Mouse (Mus musculus) heart, embryonic 14.5 days (tissue): ENCODE data around the gene Ap4b1. TPM values are rescaled to one million over a fixed set of nuclear protein-coding genes. Genes with fewer than 3 reads are reported as not detected.
"Not testable (repeated sequence)": the region's sequence is repeated elsewhere in the genome, so short reads cannot be mapped to it uniquely, and the experiment has no call there.

ENCODE experiments used
- ATAC-seq: fragments of 200-750 bp; cut with Nextera tagmentation; 2 replicates; pipeline ENCODE4 v1.8.0; 2017; ENCODE audit warnings: low read depth, moderate TSS enrichment; ENCODE audit not compliant: insufficient number of reproducible peaks, insufficient read depth, low FRiP score
- H3K27ac ChIP-seq, 2 experiments: fragments of 200-500 bp in 1 of 2; fragments of 300-500 bp in 1 of 2; sonication (generic) in 1 of 2; replicated peaks in 1 of 2; 2 replicates each; pipeline ENCODE4 v1.5.1; 2012 to 2014; ENCODE audit warnings: low read depth in 2 of 2, low read length in 2 of 2, control low read depth in 1 of 2, mild to moderate bottlenecking in 1 of 2, mixed read lengths in 1 of 2; ENCODE audit not compliant: control insufficient read depth in 1 of 2, insufficient read depth in 1 of 2
- H3K27me3 ChIP-seq: fragments of 300-500 bp; sonication (generic); 2 replicates; pipeline ENCODE4 v1.6.1; 2014; ENCODE audit warnings: mild to moderate bottlenecking, low read length, control low read depth; ENCODE audit not compliant: control insufficient read depth, insufficient read depth
- H3K36me3 ChIP-seq: fragments of 300-500 bp; sonication (generic); 2 replicates; pipeline ENCODE4 v1.6.1; 2014; ENCODE audit warnings: mild to moderate bottlenecking, control low read depth, low read length, mixed read lengths; ENCODE audit not compliant: control insufficient read depth, insufficient read depth
- H3K4me1 ChIP-seq, 2 experiments: fragments of 200-500 bp in 1 of 2; fragments of 300-500 bp in 1 of 2; sonication (generic) in 1 of 2; 2 replicates each; pipeline ENCODE4 v1.6.1; 2012 to 2014; ENCODE audit warnings: low read length in 2 of 2, control low read depth in 1 of 2, mixed read lengths in 1 of 2; ENCODE audit not compliant: control insufficient read depth in 2 of 2, insufficient read depth in 2 of 2
- H3K4me2 ChIP-seq: fragments of 300-500 bp; sonication (generic); 2 replicates; pipeline ENCODE4 v1.6.1; 2014; ENCODE audit warnings: mild to moderate bottlenecking, low read length
- H3K4me3 ChIP-seq, 2 experiments: fragments of 200-500 bp in 1 of 2; fragments of 300-500 bp in 1 of 2; sonication (generic) in 1 of 2; 2 replicates each; pipeline ENCODE4 v1.5.1; 2012 to 2014; ENCODE audit warnings: low read length in 2 of 2, mild to moderate bottlenecking in 2 of 2, control low read depth in 1 of 2, low read depth in 1 of 2, moderate library complexity in 1 of 2; ENCODE audit not compliant: control insufficient read depth in 1 of 2, insufficient read depth in 1 of 2
- H3K9ac ChIP-seq: fragments of 300-500 bp; sonication (generic); 2 replicates; pipeline ENCODE4 v1.6.1; 2014; ENCODE audit warnings: mild to moderate bottlenecking, low read length
- H3K9me3 ChIP-seq: fragments of 300-500 bp; sonication (generic); 2 replicates; pipeline ENCODE4 v1.6.1; 2016; ENCODE audit warnings: low read length, control low read depth; ENCODE audit not compliant: control insufficient read depth
- WGBS: fragments of 180-500 bp; shearing (Covaris S2); extraction: QIAGEN DNeasy Blood & Tissue Kit; methylation state at CpG from one replicate; pipeline ENCODE4 v1.1.7; 2014; 5-methylcytosine and 5-hydroxymethylcytosine counted together
- polyA plus RNA-seq: library from polyadenylated mRNA; unstranded; fragments of >200 nt; fragmentation: Nextera tagmentation; extraction: Ambion mirVana; gene quantifications from 2 replicates; pipeline ENCODE4 v1.2.1, GENCODE M21; 2014

Gene Ap4b1
- polyA plus RNA-seq, 1 experiment from 2014 or later = 18.9 TPM

- not testable (repeated sequence) for ATAC-seq, H3K9me3 ChIP-seq, H3K4me2 ChIP-seq, H3K4me1 ChIP-seq, H3K27me3 ChIP-seq, H3K4me3 ChIP-seq, H3K36me3 ChIP-seq, H3K9ac ChIP-seq, H3K27ac ChIP-seq
- 84% methylated on average over 3 of the region's 3 CpGs for WGBS
Measured at GRCm38 (mm10) chr3:103840195-103840594, 30.9 kb downstream of the Ap4b1 start.

DNA sequence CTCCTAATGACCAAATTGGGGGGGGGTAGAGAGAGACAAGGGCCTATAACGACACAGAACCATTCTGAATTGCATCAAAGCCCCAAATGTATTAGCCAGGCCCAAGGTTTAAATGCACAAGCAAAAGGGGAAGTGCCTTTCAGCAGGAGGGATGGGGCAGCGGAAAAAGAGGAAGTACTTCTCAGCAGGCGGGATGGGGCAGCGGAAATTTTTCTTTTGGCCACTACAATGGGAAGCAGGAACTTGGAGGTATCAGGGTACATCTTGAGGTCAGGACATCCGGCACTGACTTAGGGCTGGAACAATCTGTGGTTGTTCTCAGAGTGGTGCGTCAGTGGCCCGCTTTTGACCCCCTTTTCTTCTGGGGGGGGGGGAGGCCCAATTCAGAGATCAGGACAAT is 31.6 kb downstream of the Ap4b1 start:
- 91% methylated on average over 7 of the region's 7 CpGs for WGBS
- not testable (repeated sequence) for H3K9ac ChIP-seq, ATAC-seq, H3K4me3 ChIP-seq, H3K9me3 ChIP-seq, H3K36me3 ChIP-seq, H3K27ac ChIP-seq, H3K4me1 ChIP-seq, H3K27me3 ChIP-seq, H3K4me2 ChIP-seq

DNA sequence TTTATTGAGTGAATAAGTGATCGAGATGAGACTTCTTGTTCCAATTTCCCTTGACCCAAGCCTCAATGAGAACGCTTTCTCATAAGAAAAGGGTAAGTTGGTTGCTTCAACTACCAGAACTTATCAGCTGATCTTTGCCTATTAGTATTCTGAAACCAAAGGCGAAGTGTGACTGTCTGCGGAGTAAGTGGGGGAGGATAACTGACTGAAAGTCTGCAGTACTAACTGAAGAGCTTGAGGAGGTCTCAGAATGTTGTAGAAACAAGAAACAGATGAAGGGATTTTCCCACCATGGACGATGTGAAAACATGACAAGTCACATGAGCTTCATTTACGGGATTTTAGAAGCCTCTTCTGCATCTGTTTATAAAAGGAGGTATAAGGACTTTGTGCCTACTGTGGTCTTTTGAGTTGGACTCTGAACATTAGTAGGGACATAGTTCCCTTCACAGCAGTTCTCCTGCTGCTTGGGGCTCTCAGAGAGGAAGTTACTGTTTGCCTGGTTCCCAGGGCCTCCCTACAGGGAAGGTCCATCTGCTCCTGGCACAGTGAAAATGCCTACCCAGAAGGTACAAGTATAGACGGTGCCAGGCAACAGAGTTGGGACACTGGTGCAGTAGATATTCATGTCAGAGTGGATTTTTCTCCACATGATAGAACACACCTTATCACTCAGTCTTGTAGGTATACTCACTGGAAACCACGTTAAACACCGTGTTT is 41.5 kb downstream of the Ap4b1 start:
- ATAC-seq = no peak
- Histone ChIP-seq H3K27ac (no peak overlapping the region), H3K4me1 (no peaks in the 10 kb centered on the region), H3K4me3 (no peak overlapping the region), H3K9ac (no peak overlapping the region), H3K27me3 (no peaks in the 10 kb centered on the region), H3K9me3 (no peaks in the 10 kb centered on the region), H3K36me3 (no peaks in the 10 kb centered on the region), H3K4me2 (no peak overlapping the region)
- WGBS = 61% methylated on average over 9 of the region's 9 CpGs

DNA sequence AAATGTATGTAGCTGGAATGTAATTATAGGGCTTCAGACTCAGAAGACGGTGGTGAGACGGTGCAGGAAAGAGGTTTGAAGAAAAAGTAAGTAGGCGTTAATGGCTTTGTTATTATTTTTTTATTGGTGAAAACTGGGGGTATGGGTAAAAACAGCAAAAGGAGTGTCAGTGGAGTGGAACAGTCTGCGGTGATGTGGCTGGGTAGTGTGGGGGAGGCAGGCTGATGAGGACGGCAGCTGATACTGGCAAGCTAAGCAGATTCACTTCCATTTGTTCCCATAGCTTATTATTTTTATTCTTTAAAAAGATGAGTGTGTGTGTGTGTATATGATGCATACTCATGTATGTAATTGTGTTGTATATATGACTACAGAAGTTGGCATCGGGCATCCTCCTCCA is 42.2 kb downstream of the Ap4b1 start:
- no peaks in the 10 kb centered on the region for H3K36me3 ChIP-seq
- no peak overlapping the region for H3K4me2 ChIP-seq
- no peaks in the 10 kb centered on the region for H3K4me1 ChIP-seq
- H3K27ac ChIP-seq = no peak overlapping the region
- no peaks in the 10 kb centered on the region for H3K27me3 ChIP-seq
- 90% methylated on average over 6 of the region's 6 CpGs for WGBS
- H3K4me3 ChIP-seq = no peak overlapping the region
- no peak overlapping the region for H3K9ac ChIP-seq
- ATAC-seq = no peak
- no peaks in the 10 kb centered on the region for H3K9me3 ChIP-seq

GRCm38 (mm10) chr3:103851882-103852281 is 42.6 kb downstream of the Ap4b1 start:
- no peaks in the 10 kb centered on the region for H3K4me1 ChIP-seq
- ATAC-seq = no peak
- no peak overlapping the region for H3K27ac ChIP-seq
- H3K4me3 ChIP-seq = no peak overlapping the region
- no peaks in the 10 kb centered on the region for H3K27me3 ChIP-seq
- no peak overlapping the region for H3K9ac ChIP-seq
- 80% methylated on average over 8 of the region's 8 CpGs for WGBS
- H3K4me2 ChIP-seq = no peak overlapping the region
- H3K36me3 ChIP-seq = no peaks in the 10 kb centered on the region
- H3K9me3 ChIP-seq = no peaks in the 10 kb centered on the region

- Histone ChIP-seq H3K4me3 (no peak overlapping the region), H3K27ac (no peak overlapping the region), H3K9ac (no peak overlapping the region), H3K4me1 (no peaks in the 10 kb centered on the region), H3K27me3 (no peaks in the 10 kb centered on the region), H3K9me3 (no peaks in the 10 kb centered on the region), H3K4me2 (no peak overlapping the region), H3K36me3 (no peaks in the 10 kb centered on the region)
- WGBS = 68% methylated on average over 3 of the region's 3 CpGs
- no peak for ATAC-seq
Measured at GRCm38 (mm10) chr3:103852565-103853299, 43.4 kb downstream of the Ap4b1 start.

DNA sequence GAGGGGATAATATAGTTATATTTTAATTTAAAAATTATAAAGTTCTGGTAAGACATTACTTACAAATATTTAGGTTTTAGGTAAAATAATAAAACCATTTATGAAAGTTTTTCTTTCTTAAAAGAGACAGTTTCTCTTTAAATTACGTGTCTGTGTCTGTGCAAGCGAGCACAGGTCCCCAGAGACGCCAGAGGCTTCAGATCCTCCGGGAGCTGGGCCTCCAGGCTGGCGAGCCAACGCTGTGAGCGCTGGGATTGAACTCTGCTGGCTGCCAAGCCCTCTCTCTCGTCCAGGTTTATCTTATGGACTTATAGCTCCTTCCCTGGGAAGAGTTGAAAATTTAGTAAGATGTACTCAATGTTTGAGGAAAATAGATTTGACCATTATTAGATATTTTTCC is 44.5 kb downstream of the Ap4b1 start:
- Histone ChIP-seq H3K4me1 (no peaks in the 10 kb centered on the region), H3K9ac (no peak overlapping the region), H3K4me3 (no peak overlapping the region), H3K9me3 (no peaks in the 10 kb centered on the region), H3K27me3 (no peaks in the 10 kb centered on the region), H3K4me2 (no peak overlapping the region), H3K36me3 (no peaks in the 10 kb centered on the region), H3K27ac (no peak overlapping the region)
- 57% methylated on average over 8 of the region's 8 CpGs for WGBS
- no peak for ATAC-seq
